Mouse (Mus musculus) stomach, postnatal 0 days (tissue): ENCODE measurements at regions not wholly inside any gene's neighbourhood (a gene's known extent, or its start where the extent isn't known, plus 50 kb on each side); places are given as distances from the start of the nearest gene placed in this dataset.
A peak's percentile ranks its signal among the peaks of the same experiment; 100 is the strongest.
"Not testable (repeated sequence)": the region's sequence is repeated elsewhere in the genome, so short reads cannot be mapped to it uniquely, and the experiment has no call there.

Source experiments
- ATAC-seq: fragments of 200-750 bp; cut with Nextera tagmentation; 2 replicates; pipeline ENCODE4 v1.8.0; 2017; ENCODE audit not compliant: low FRiP score, low TSS enrichment
- DNase-seq: peaks from one replicate; pipeline ENCODE4 v3.0.0-alpha.2; 2016; ENCODE audit warnings: low spot score
- H3K27ac ChIP-seq: fragments of 300-500 bp; sonication (generic); replicated peaks from 2 replicates; pipeline ENCODE4 v1.5.1; 2014; ENCODE audit warnings: mild to moderate bottlenecking, control low read depth
- H3K27me3 ChIP-seq: fragments of 300-500 bp; sonication (generic); 2 replicates; pipeline ENCODE4 v1.6.1; 2014; ENCODE audit warnings: low read length; ENCODE audit not compliant: control insufficient read depth, insufficient read depth
- H3K36me3 ChIP-seq: fragments of 300-500 bp; sonication (generic); 2 replicates; pipeline ENCODE4 v1.6.1; 2014; ENCODE audit warnings: low read length, mixed read lengths; ENCODE audit not compliant: control insufficient read depth, insufficient read depth
- H3K4me1 ChIP-seq: fragments of 300-500 bp; sonication (generic); replicated peaks from 2 replicates; pipeline ENCODE4 v1.6.1; 2014; ENCODE audit warnings: antibody characterized with exemption; ENCODE audit not compliant: control insufficient read depth, insufficient read depth
- H3K4me2 ChIP-seq: fragments of 300-500 bp; sonication (generic); replicated peaks from 2 replicates; pipeline ENCODE4 v1.6.1; 2014; ENCODE audit warnings: low read depth, mild to moderate bottlenecking, control low read depth, moderate library complexity
- H3K4me3 ChIP-seq: fragments of 300-500 bp; sonication (generic); 2 replicates; pipeline ENCODE4 v1.5.1; 2014; ENCODE audit warnings: low read depth, low read length, control low read depth
- H3K9ac ChIP-seq: fragments of 300-500 bp; sonication (generic); 2 replicates; pipeline ENCODE4 v1.6.1; 2014; ENCODE audit warnings: mild to moderate bottlenecking, low read length, control low read depth, mixed read lengths
- H3K9me3 ChIP-seq: fragments of 300-500 bp; sonication (generic); 2 replicates; pipeline ENCODE4 v1.6.1; 2016; ENCODE audit warnings: low read length; ENCODE audit not compliant: control insufficient read depth
- CTCF ChIP-seq: IDR thresholded peaks from 2 replicates; pipeline ENCODE4 v1.5.1; 2016; ENCODE audit warnings: antibody characterized with exemption, low read depth, mild to moderate bottlenecking, moderate library complexity
- WGBS: fragments of 180-500 bp; shearing (Covaris S2); extraction: QIAGEN DNeasy Blood & Tissue Kit; methylation state at CpG from one replicate; pipeline ENCODE4 v1.1.7; 2014; 5-methylcytosine and 5-hydroxymethylcytosine counted together

GRCm38 (mm10) chr14:53665681-53666080 is 588.2 kb downstream of the Dad1 start:
- H3K36me3 ChIP-seq, ATAC-seq, H3K27me3 ChIP-seq, H3K4me1 ChIP-seq, H3K4me3 ChIP-seq, H3K9me3 ChIP-seq, H3K4me2 ChIP-seq, H3K9ac ChIP-seq, H3K27ac ChIP-seq: not testable (repeated sequence)
- peak; percentile 45 for DNase-seq
- 4% methylated on average over 2 of the region's 2 CpGs for WGBS
- peak; percentile 72 for TF ChIP-seq CTCF

- not testable (repeated sequence) for H3K4me3 ChIP-seq, H3K4me1 ChIP-seq, ATAC-seq, H3K27ac ChIP-seq, H3K9me3 ChIP-seq, H3K36me3 ChIP-seq, DNase-seq, H3K9ac ChIP-seq, H3K27me3 ChIP-seq, H3K4me2 ChIP-seq
- WGBS: 67% methylated on average over 8 of the region's 9 CpGs
Measured at GRCm38 (mm10) chr14:53662700-53663355, 591.1 kb downstream of the Dad1 start.

- TF ChIP-seq CTCF: peak; percentile 33
- H3K9me3 ChIP-seq, H3K4me3 ChIP-seq, ATAC-seq, H3K36me3 ChIP-seq, H3K27me3 ChIP-seq, H3K9ac ChIP-seq, H3K27ac ChIP-seq, H3K4me2 ChIP-seq, H3K4me1 ChIP-seq, DNase-seq: not testable (repeated sequence)
- WGBS: 91% methylated on average over 3 of the region's 3 CpGs
Measured at GRCm38 (mm10) chr14:53654669-53655068, 599.2 kb downstream of the Dad1 start.

- WGBS: 49% methylated on average over 4 of the region's 5 CpGs
- not testable (repeated sequence) for H3K4me2 ChIP-seq, H3K36me3 ChIP-seq, H3K9ac ChIP-seq, H3K4me1 ChIP-seq, H3K9me3 ChIP-seq, DNase-seq, H3K27ac ChIP-seq, H3K4me3 ChIP-seq, H3K27me3 ChIP-seq, ATAC-seq
Measured at GRCm38 (mm10) chr14:53651061-53651460, 602.8 kb downstream of the Dad1 start.

GRCm38 (mm10) chr14:53649189-53649588 is 604.7 kb downstream of the Dad1 start:
- DNase-seq, ATAC-seq, H3K4me1 ChIP-seq, H3K9me3 ChIP-seq, H3K4me3 ChIP-seq, H3K27ac ChIP-seq, H3K4me2 ChIP-seq, H3K27me3 ChIP-seq, H3K36me3 ChIP-seq, H3K9ac ChIP-seq: not testable (repeated sequence)
- WGBS: 71% methylated on average over 1 of the region's 2 CpGs

GRCm38 (mm10) chr14:53640441-53640840 is 613.5 kb downstream of the Dad1 start:
- 50% methylated on average over 1 of the region's 1 CpGs for WGBS

More at GRCm38 (mm10) chr14:53640441-53640840, 613.5 kb downstream of the Dad1 start:
- H3K9me3 ChIP-seq, ATAC-seq, DNase-seq, H3K36me3 ChIP-seq, H3K27me3 ChIP-seq, H3K4me1 ChIP-seq, H3K4me2 ChIP-seq, H3K4me3 ChIP-seq, H3K27ac ChIP-seq, H3K9ac ChIP-seq: not testable (repeated sequence)
